Mouse (Mus musculus) layer of hippocampus, adult 8-10 months (tissue): ENCODE data around the gene Vwa8. TPM values are rescaled to one million over a fixed set of nuclear protein-coding genes. Genes with fewer than 3 reads are reported as not detected.
A peak's percentile ranks its signal among the peaks of the same experiment; 100 is the strongest.
"Not testable (repeated sequence)": the region's sequence is repeated elsewhere in the genome, so short reads cannot be mapped to it uniquely, and the experiment has no call there.

Source experiments
- DNase-seq, 2 experiments: peaks; one replicate each; pipeline ENCODE4 v3.0.0; 2022; ENCODE audit warnings: low spot score in 2 of 2
- total RNA-seq, 4 experiments: library from RNA; stranded (reverse); gene quantifications; 2 replicates each; pipeline ENCODE4 v1.2.4; 2022

Vwa8 gene
- total RNA-seq, 4 experiments from 2014 or later = 30.4 to 39.6 (median 34.1) TPM

GRCm38 (mm10) chr14:78881563-78881962 is 32.7 kb downstream of the Vwa8 start:
- DNase-seq = no peak

DNA sequence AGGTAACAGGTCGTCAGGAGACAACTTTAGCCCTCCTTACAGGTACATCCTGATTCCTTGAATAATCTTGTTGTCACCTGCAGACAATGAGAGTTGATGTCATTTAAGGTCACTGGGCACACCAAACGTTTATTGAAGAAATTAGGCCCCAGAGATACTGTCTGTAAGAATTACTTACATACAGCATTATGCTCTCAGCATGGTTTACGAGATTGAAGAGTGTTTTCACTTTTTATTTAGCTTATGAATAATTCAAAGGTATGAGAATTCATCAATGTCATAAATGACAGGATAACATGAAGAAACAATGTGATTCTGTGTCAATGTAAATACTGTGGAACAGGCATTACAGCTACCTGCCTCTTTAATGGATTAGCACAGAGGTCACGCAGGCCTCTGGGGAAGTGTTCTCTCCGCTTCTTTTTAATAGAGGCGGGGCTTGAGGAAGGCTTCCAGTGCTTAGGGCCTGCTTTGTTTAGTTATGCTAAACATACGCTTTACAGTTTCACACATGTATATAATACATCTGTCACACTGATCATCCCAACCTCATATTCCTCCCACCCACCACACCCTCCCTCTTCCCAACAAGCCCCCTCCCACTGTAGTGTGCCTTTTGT is 37.2 kb downstream of the Vwa8 start:
- no peak for DNase-seq

- DNase-seq = no peak
Measured at GRCm38 (mm10) chr14:78886566-78887234, 37.8 kb downstream of the Vwa8 start.

DNA sequence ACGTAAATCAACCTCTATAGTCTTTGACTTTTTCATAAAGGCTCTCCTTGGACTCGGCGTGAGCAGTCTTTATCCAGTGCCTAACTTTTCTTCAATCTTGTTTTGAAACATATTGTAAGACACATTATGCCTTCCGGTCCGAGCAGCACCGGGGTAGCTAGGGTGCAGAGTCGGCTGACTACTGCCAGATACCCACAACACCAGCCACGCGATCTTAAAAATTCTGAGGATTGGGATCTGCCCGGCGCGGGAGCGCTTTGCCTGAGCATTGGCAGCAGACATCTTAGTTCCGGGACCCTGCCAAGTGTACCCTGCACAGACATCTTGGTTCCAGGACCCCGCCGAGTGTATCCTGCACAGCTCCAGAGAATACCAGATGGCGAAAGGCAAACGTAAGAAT is 38.6 kb downstream of the Vwa8 start:
- DNase-seq = not testable (repeated sequence)

- DNase-seq = no peak
Measured at GRCm38 (mm10) chr14:78895496-78895895, 46.6 kb downstream of the Vwa8 start.

- no peak for DNase-seq
Measured at GRCm38 (mm10) chr14:78896252-78896651, 47.4 kb downstream of the Vwa8 start.

- DNase-seq = no peak
Measured at GRCm38 (mm10) chr14:78900770-78901169, 51.9 kb downstream of the Vwa8 start.

DNA sequence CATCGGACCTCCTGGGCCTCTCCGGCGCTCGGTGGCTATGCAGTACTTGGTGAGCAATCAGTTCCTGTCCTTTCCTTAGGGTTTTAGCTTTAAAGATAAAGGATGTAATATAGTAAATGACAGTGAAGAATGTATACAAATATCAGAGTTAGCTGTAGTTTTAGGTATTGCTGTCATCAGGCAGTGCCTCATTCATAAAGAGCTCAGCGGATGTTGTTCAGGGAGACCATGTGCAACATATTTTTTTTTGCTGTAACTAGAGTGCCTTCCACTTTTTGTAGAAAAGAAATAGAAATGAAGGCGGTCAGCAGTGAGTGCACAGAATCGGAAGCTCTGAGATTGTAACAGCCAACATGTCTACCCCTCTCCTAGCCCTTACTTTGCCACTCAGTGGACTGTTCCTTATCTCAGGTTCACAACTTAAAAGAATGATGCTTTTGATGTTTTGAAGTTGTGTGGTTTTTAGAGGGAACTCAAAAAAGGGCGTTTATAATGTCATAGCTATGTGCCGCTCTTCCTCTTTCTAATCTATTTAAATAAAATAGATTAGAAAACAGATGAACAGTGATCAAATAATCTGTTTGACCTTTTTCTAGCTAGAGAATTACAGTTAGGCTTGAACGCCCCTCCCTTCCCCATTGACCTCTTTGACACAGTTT is 59.5 kb downstream of the Vwa8 start:
- DNase-seq = no peak

DNA sequence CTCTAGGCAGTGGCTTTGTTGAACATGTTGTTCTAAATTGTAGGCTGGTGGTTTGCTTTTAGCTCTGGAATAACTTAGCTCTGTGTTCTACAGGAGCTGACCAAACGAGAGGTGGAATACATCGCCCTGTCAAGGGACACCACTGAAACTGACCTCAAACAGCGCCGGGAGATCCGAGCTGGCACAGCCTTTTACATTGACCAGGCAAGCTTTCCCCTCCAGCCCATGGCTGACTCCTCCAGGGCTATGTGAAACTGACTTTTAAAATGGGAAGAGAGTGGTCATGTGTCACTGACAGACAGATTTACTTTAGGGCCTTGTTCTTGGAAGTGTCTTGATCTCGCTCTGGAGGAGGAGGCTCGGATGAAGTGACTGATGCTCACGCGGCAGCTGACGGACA is 63.2 kb downstream of the Vwa8 start:
- no peak for DNase-seq

- no peak for DNase-seq
Measured at GRCm38 (mm10) chr14:78914180-78914579, 65.3 kb downstream of the Vwa8 start.

DNA sequence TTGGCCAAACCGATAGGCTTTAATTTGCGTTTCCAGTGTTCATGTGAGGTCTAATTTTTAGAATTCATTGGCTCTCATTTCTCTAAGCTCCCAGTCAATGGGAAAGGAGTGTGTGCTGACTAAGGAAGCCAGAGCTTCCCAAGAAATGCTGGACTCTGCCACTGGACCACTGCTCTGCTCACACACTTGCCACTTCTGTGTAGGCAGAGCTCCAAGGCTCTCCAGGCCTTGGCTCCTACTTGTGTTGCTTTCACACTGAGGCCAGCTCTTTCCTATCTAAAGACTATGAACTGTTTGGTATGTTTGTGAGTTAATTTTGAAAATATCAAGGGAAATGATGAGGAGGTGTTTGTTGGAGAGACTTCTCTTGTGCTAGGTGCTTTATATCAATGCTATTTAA is 67.8 kb downstream of the Vwa8 start:
- no peak for DNase-seq

- DNase-seq = no peak
Measured at GRCm38 (mm10) chr14:78921219-78921618, 72.4 kb downstream of the Vwa8 start.

- no peak for DNase-seq
Measured at GRCm38 (mm10) chr14:78923631-78924030, 74.8 kb downstream of the Vwa8 start.

- DNase-seq = no peak
Measured at GRCm38 (mm10) chr14:78924755-78925537, 76.1 kb downstream of the Vwa8 start.

DNA sequence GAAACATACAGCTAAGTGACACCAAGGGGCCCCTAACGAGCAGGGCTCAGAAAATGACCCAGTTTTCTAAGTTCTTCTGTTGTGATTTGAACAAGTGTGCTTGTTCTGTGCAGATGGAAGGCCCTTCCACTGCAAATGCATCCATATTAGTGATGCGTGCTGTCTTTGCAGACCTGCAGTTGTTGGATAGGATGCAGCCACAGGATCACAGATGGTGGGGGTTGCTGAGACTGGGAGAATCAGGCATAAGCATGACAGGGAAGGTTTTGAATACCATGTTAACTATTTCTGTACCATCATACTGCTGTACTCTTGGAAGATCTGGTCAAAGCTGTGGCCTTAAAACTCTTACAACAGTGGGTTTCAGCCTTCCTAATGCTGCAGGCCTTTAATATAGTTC is 83.2 kb downstream of the Vwa8 start:
- DNase-seq = no peak

- no peak for DNase-seq
Measured at GRCm38 (mm10) chr14:78933399-78933798, 84.5 kb downstream of the Vwa8 start.

GRCm38 (mm10) chr14:78934596-78934995 is 85.7 kb downstream of the Vwa8 start:
- DNase-seq = no peak

DNA sequence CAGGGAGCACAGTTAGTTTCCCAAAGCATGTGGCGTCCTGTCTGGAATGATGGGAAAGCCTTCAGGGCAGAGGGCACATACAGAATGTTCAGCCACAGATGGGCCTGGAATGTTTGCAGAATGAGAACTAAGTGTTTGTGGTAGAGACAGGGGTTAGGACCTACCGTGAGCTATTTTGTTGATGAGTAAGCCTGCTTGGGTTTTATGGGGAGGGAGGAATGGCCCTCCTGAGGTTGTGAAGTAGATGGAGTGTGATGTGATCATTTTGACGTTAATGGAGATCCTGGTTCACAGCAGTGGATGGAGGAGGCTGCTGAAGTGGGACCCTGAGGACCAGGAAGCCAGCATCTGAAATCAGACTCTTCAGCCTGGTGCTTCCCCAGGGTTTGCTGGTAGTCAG is 86.9 kb downstream of the Vwa8 start:
- DNase-seq = no peak

DNA sequence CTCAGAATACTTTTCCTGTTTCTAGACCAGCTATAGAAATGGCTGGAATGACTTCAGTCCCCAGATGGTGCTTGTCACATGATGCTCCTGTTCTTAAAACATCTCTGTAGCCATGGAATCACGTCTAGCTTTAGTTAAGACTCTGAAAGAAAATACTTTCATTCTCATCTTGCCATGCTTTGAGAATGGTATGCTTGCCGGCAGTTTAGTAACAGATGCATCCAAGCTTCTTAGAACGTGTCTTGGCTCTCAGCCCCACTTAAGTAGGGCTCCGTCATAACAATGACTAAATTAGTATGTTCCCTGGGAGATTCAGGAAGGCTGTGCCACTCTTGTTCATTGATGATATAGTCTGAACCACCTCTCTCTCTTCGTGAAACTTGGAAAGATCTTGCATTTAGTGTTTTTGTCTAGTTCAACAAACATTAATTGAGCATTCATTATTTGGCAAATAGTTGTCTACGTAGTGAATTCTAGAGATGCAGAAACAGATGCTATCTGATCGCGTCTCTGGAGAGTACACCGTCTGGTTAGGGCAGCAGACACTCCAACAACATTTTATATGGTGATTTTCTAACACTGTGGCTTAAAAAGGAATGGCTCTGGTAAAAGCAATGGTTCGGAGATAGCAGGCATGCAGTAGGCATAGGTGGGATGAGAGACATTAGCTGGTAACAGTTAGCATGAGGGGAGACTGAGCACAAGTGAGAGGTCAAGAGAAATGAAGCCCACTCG is 93.1 kb downstream of the Vwa8 start:
- DNase-seq = peak; percentile 60 to 64

DNA sequence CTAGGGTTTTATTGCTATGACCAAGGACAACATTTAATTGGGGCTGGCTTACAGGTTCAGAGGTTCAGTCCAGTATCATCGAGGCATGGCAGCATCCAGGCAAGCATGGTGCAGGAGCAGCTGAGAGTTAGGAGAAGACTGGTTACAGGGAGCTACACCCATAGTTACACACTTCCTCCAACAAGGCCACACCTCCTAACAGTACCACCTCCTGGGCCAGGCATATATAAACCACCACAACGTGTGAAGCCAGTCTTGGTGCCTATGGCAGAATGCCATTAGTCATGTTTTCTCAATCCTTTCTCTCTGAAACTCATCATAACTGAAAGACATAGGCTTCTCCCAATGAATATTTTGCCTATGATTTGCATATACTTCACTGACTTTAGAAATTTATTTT is 106.9 kb downstream of the Vwa8 start:
- DNase-seq = no peak

DNA sequence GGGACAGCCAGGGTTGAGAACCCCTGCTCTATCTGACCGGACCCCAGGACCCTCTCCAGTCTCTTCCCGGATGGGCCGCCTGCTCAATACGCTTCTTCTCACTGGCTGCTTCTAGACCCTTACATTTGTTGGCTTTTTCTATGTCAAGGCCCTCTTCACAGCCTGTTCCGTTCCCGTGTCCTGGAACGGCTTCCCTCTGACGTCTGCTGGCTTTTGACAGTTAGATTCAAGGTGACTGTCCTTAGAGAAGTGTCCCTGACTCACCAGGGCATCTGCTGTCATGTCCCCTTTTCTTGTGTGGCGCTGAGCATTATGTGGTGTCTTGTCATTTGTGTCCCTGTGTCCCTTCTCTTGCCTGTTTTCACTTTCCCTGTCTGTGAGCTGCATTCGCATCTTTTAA is 121.8 kb downstream of the Vwa8 start:
- DNase-seq = no peak
